Mouse (Mus musculus) liver, adult 2 months (tissue): Measurements from ENCODE around the gene Dnajc4.

ENCODE experiments used
- CTCF ChIP-seq: fragments of 200-500 bp; IDR thresholded peaks from 2 replicates; pipeline ENCODE4 v1.5.1; 2011; ENCODE audit warnings: low read depth, low read length, control low read depth
- POLR2A ChIP-seq: fragments of 200-500 bp; IDR thresholded peaks from 2 replicates; pipeline ENCODE4 v1.6.1; 2011; ENCODE audit warnings: low read length, control low read depth; ENCODE audit not compliant: insufficient read depth; ENCODE audit errors: extremely low read depth

GRCm38 (mm10) chr19:6981465-6981864 is 10.9 kb downstream of the Dnajc4 start:
- TF ChIP-seq CTCF (no peak), POLR2A (no peak)
